Mouse (Mus musculus) thymus, adult 2 months (tissue): ENCODE measurements around the gene Hacd1. TPM values are rescaled to one million over a fixed set of nuclear protein-coding genes. Genes with fewer than 3 reads are reported as not detected.
A peak's percentile ranks its signal among the peaks of the same experiment; 100 is the strongest.
"Not testable (repeated sequence)": the region's sequence is repeated elsewhere in the genome, so short reads cannot be mapped to it uniquely, and the experiment has no call there.

Experiments used
- DNase-seq: peaks from one replicate; pipeline ENCODE4 v3.0.0; 2021
- H3K27ac ChIP-seq: fragments of 200-500 bp; 2 replicates; pipeline ENCODE4 v1.5.1; 2012; ENCODE audit warnings: low read length, control low read depth; ENCODE audit not compliant: control insufficient read depth, insufficient read depth
- H3K27me3 ChIP-seq: fragments of 200-500 bp; 2 replicates; pipeline ENCODE4 v1.6.1; 2012; ENCODE audit warnings: mild to moderate bottlenecking, low read length, moderate library complexity, mixed read lengths; ENCODE audit not compliant: control insufficient read depth, insufficient read depth
- H3K36me3 ChIP-seq: fragments of 200-500 bp; 2 replicates; pipeline ENCODE4 v1.6.1; 2012; ENCODE audit warnings: mild to moderate bottlenecking, low read length, moderate library complexity; ENCODE audit not compliant: control insufficient read depth, insufficient read depth
- H3K4me1 ChIP-seq: fragments of 200-500 bp; replicated peaks from 2 replicates; pipeline ENCODE4 v1.6.1; 2012; ENCODE audit warnings: low read length; ENCODE audit not compliant: control insufficient read depth, insufficient read depth
- H3K4me3 ChIP-seq: fragments of 200-500 bp; 2 replicates; pipeline ENCODE4 v1.5.1; 2012; ENCODE audit warnings: mild to moderate bottlenecking, low read length, control low read depth, moderate library complexity; ENCODE audit not compliant: control insufficient read depth, insufficient read depth
- CTCF ChIP-seq: fragments of 200-500 bp; IDR thresholded peaks from 2 replicates; pipeline ENCODE4 v1.5.1; 2012; ENCODE audit warnings: mild to moderate bottlenecking, control low read depth, low read length, moderate library complexity, borderline replicate concordance; ENCODE audit not compliant: control insufficient read depth, poor library complexity, insufficient read depth; ENCODE audit errors: extremely low read depth
- POLR2A ChIP-seq: fragments of 200-500 bp; IDR thresholded peaks from 2 replicates; pipeline ENCODE4 v1.6.1; 2012; ENCODE audit warnings: mild to moderate bottlenecking, low read length, control low read depth, moderate library complexity; ENCODE audit not compliant: control insufficient read depth, poor library complexity, insufficient read depth; ENCODE audit errors: extremely low read depth
- WGBS: fragments of 180-500 bp; shearing (Covaris S2); methylation state at CpG from one replicate; pipeline ENCODE4 v1.1.7; 2018; 5-methylcytosine and 5-hydroxymethylcytosine counted together
- polyA plus RNA-seq: library from polyadenylated mRNA; depleted of rRNA; stranded (reverse); fragments of >200 nt; gene quantifications from 2 replicates; pipeline ENCODE4 v1.2.3, GENCODE M21; 2012; rRNA removed

The Hacd1 gene
- 20.7 and 24.2 TPM in 2 replicates for polyA plus RNA-seq

DNA sequence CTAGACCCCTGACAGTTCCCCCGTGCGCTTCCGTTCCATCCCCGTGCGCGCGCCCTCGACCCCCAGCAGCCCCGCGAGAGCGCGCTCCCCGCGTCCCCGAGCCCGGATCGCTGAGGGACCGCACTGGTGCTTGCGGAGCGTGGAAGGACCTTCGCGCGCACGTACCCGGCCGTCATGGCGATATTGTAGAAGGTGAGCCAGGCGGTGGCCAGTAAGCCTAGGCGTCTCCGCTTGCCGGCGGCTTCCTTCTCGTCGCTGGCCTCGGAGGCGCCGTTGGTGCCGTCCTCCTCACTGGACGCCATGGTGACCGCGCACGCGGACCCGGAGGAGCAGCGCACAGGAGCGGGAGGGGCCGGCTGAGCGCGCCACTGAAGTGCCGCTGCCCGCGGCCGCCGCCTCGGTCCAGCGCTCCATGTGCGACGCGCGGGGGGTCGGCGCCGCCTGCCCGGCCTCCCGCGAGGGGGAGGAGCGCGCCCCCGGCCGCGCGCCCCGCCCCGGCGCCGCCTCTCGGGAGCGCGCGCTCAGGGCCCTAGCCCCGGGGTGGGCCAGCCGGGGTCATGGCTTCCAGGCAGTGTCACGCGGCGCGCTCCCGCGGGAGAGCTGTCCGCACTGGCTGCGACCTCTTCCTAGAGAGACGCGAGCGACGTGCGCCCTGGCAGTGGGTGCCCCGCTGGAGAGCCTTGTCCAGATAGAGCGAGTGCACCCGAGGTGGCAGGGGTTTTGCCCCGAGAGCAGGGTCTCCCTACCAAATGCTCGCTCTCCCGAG, at the start of gene Hacd1:
TSS of gene Hacd1 (minus strand) at position 570 of the 766 bp plus-strand sequence.
- WGBS, result 1% methylated on average over 101 of the region's 101 CpGs
- peak; percentile 85 for DNase-seq
- H3K4me3 ChIP-seq, result peak within 1 kb of the TSS; percentile 79
- peaks cover 13% of the 10 kb centered on the region for H3K4me1 ChIP-seq
- H3K36me3 ChIP-seq, result no peaks in the 10 kb centered on the region
- H3K27ac ChIP-seq, result no peak within 1 kb of the TSS
- no peaks in the 10 kb centered on the region for H3K27me3 ChIP-seq
- no peak for TF ChIP-seq POLR2A
- TF ChIP-seq CTCF, result no peak

DNA sequence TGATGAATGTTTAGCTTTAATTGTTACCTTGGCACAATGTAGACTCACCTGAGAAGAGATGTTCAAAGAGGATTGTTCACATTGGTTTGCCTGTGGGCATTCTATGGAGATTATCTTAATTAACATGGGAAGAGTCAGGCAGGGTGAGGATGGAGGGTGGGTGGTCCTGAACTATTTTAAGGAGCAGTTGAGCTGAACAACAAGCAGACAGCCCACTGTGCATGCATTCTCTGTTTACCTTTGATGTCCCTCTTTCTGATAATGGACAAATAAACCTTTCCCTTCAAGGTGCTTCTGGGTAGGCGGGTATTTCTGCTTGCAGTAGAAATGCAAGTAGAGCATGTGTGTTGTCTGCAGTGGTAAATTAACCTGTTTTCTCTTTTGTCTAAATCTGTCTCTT, 48.0 kb upstream of the Hacd1 start:
- H3K4me1 ChIP-seq, result no peaks in the 10 kb centered on the region
- H3K27ac ChIP-seq, result no peak overlapping the region
- no peak overlapping the region for H3K4me3 ChIP-seq
- no peaks in the 10 kb centered on the region for H3K27me3 ChIP-seq
- TF ChIP-seq POLR2A (no peak), CTCF (no peak)
- WGBS, result 100% methylated on average over 1 of the region's 1 CpGs
- no peak for DNase-seq
- peaks cover 6% of the 10 kb centered on the region for H3K36me3 ChIP-seq

DNA sequence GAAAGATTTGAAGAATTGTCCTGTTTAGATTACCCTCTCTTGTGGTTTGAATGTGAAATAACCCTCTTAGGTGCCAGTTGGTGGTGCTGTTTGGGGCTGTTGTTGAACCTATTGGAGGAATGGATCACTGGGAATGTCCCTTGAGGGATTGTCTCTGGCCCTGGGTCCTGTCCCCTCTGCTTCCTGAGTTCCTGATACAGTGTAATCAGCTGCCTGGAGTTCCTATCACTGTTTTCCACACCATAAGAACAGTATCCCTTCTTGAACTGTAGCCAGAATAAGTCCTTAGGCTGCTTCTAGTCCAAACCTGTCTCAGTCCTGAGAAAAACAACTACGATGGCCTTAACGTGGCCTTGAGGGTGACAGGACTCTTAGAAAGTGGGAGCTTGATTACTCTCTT, 46.7 kb upstream of the Hacd1 start:
- Histone ChIP-seq H3K27me3 (no peaks in the 10 kb centered on the region), H3K36me3 (peaks cover 6% of the 10 kb centered on the region), H3K4me3 (no peak overlapping the region), H3K4me1 (no peaks in the 10 kb centered on the region), H3K27ac (no peak overlapping the region)
- DNase-seq, result no peak
- 95% methylated on average over 2 of the region's 2 CpGs for WGBS
- no peak for TF ChIP-seq POLR2A
- TF ChIP-seq CTCF, result no peak

DNA sequence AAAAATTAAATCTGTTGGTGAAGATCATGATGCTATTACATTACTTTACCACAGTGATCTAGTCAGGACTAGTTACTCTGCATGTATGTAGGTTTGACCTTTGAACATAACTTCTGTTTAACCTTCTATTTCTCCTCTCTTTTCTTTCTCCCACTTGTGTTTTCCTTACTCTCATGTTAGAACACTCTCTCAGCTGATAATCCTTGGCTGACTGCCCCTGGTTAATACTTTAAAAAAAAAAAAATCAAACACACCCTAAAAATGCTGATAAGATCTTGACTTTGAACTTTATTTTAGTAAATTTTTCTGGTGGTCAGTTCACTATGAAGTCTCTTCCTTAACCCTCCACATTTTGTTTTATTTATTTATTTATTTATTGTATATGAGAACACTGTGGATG, 44.6 kb upstream of the Hacd1 start:
- TF ChIP-seq POLR2A, result no peak
- TF ChIP-seq CTCF, result no peak
- Histone ChIP-seq H3K27ac (no peak overlapping the region), H3K27me3 (no peaks in the 10 kb centered on the region), H3K4me3 (no peak overlapping the region), H3K4me1 (no peaks in the 10 kb centered on the region), H3K36me3 (peaks cover 6% of the 10 kb centered on the region)
- no peak for DNase-seq

DNA sequence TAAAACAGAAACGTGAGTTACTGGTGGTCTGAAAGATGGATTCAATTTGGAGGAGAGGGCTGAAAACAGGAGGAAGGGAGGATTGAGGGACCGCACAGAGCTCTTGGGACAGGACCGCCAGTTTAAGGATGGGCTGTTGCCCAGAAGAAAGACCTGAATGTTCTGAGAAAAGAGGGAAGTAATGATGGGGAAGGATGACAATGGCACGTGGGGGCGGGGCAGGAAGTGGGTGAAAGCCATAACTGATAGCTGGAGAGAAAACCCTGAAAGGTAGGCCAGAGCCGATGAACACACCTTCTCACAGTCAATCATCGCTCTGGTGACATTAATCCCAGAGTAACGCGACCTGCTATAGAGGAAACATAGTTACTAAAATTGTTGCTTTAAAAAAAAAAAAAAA, 22.6 kb upstream of the Hacd1 start:
- H3K27me3 ChIP-seq, H3K36me3 ChIP-seq, H3K4me3 ChIP-seq, H3K4me1 ChIP-seq, H3K27ac ChIP-seq: not testable (repeated sequence)
- 19% methylated on average over 9 of the region's 9 CpGs for WGBS
- peak; percentile 75 for DNase-seq

DNA sequence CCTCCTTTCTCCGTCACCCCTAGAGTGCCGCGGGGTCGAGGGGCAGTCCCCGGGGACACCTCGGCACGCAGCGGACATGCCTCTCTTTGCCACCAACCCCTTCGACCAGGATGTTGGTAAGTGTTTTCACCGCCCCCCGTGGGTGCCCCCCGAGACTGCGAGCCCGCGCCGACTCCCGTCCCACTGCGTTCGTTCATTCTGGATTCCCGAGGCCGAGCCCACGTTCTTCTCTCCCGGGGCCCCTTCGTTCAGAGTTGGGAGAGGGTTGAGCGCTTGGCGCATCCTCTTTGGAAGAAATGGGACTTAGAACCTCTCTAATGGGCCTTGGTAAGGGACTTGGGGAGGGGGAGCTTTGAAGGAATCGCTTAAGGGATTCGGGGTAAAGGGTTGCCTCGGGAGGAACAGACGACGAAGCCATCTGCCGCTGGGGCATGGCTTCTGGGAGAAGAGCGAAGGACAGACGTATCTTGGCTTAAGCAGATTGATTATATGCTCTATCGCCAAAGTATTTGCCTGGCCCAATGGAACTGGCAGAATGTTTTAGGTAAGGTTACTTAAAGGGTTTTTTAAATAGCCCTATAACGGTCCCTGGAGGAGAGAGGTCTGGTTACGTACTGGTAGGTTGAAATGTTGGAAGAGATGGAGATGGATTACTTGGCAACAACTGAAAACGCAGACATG, 18.4 kb upstream of the Hacd1 start:
- Histone ChIP-seq H3K4me3 (peak overlapping the region; percentile 81), H3K27ac (peak overlapping the region; percentile 39), H3K4me1 (peaks cover 6% of the 10 kb centered on the region), H3K36me3 (no peaks in the 10 kb centered on the region), H3K27me3 (no peaks in the 10 kb centered on the region)
- TF ChIP-seq CTCF (no peak), POLR2A (no peak)
- 1% methylated on average over 38 of the region's 38 CpGs for WGBS
- no peak for DNase-seq

DNA sequence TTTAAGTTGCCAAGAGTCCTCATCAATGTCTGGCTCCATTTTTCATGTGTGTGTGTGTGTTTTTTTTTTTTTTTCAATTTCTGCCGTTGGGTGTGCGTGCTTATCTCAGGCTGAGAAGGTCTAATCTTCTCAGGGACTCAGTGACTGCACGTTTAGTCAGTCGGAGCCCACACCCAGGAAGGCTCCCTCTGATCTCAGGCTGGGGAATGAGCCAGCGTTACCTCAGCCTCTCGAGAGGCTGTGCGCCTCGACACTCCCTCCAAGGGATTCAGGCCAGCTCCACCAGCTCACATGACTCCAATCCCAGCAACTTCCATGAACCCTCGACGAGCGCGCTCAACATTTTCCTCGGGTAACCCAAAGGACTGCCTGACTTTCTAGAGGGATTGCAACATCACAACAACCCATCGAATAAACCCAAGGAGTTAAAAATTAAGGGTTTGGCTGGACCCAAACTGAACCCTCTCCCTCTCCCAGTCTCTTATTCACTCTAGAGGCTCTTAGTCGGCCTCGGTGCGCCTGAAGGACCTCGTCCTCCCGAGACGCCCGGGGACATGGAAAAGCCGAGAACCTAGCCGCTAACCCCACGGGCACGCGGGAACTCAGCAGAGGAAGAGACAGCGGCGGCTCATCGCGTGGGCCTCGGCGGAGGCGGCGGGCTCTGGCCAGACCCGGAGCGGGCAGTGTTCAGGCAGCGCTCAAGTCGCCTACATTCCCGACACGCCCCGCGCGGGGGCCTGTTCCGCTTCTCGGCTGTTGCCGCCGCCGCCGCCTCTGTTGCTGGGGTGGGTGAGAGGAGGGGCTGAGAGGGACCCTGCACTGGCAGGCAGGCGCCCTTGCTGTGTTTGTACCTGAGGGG, 17.7 kb upstream of the Hacd1 start, which contains the start of gene Stam:
TSS of gene Stam (plus strand) at position 737 of the 859 bp plus-strand sequence.
- H3K4me3 ChIP-seq, result peak within 1 kb of the TSS; percentile 81
- peak; percentile 91 for DNase-seq
- H3K36me3 ChIP-seq, result no peaks in the 10 kb centered on the region
- peak within 1 kb of the TSS; percentile 56 for H3K27ac ChIP-seq
- TF ChIP-seq POLR2A, result peak; percentile 72
- TF ChIP-seq CTCF, result 0 out of 2 replicates have a peak, but pooled peaks have one; percentile 49
- WGBS, result under 1% methylated on average over 50 of the region's 50 CpGs
- H3K4me1 ChIP-seq, result peaks cover 5% of the 10 kb centered on the region
- no peaks in the 10 kb centered on the region for H3K27me3 ChIP-seq
